Mouse (Mus musculus) forebrain, postnatal 0 days (tissue): ENCODE data around the gene Mrtfb. TPM values are rescaled to one million over a fixed set of nuclear protein-coding genes. Genes with fewer than 3 reads are reported as not detected.
"Not testable (repeated sequence)": the region's sequence is repeated elsewhere in the genome, so short reads cannot be mapped to it uniquely, and the experiment has no call there.

Experiments used
- ATAC-seq: fragments of 200-750 bp; cut with Nextera tagmentation; 2 replicates; pipeline ENCODE4 v1.8.0; 2017; ENCODE audit warnings: mild to moderate bottlenecking, moderate library complexity
- DNase-seq: peaks from one replicate; pipeline ENCODE4 v3.0.0-alpha.2; 2015
- H3K27ac ChIP-seq: fragments of 300-500 bp; sonication (generic); 2 replicates; pipeline ENCODE4 v1.5.1; 2014; ENCODE audit warnings: low read depth, mild to moderate bottlenecking, antibody characterized with exemption, low read length, moderate library complexity, mixed read lengths
- H3K27me3 ChIP-seq: fragments of 300-500 bp; sonication (generic); 2 replicates; pipeline ENCODE4 v1.6.1; 2014; ENCODE audit warnings: mild to moderate bottlenecking, low read length, mixed read lengths; ENCODE audit not compliant: insufficient read depth
- H3K36me3 ChIP-seq: fragments of 300-500 bp; sonication (generic); 2 replicates; pipeline ENCODE4 v1.6.1; 2014; ENCODE audit warnings: mild to moderate bottlenecking, moderate library complexity; ENCODE audit not compliant: insufficient read depth
- H3K4me1 ChIP-seq: fragments of 300-500 bp; sonication (generic); 2 replicates; pipeline ENCODE4 v1.6.1; 2014; ENCODE audit warnings: antibody characterized with exemption; ENCODE audit not compliant: insufficient read depth
- H3K4me2 ChIP-seq: fragments of 300-500 bp; sonication (generic); 2 replicates; pipeline ENCODE4 v1.6.1; 2014; ENCODE audit warnings: low read depth, mild to moderate bottlenecking, moderate library complexity
- H3K4me3 ChIP-seq: fragments of 300-500 bp; sonication (generic); 2 replicates; pipeline ENCODE4 v1.5.1; 2014; ENCODE audit warnings: low read depth, low read length, mixed read lengths
- H3K9ac ChIP-seq: fragments of 300-500 bp; sonication (generic); 2 replicates; pipeline ENCODE4 v1.6.1; 2014; ENCODE audit warnings: mild to moderate bottlenecking
- H3K9me3 ChIP-seq: fragments of 300-500 bp; sonication (generic); 2 replicates; pipeline ENCODE4 v1.6.1; 2016; ENCODE audit warnings: low read length
- CTCF ChIP-seq: sonication (generic); IDR thresholded peaks from 2 replicates; pipeline ENCODE4 v1.5.1; 2016; ENCODE audit warnings: antibody characterized with exemption, control low read depth, low read depth
- WGBS: fragments of 180-500 bp; shearing (Covaris S2); extraction: QIAGEN DNeasy Blood & Tissue Kit; methylation state at CpG from one replicate; pipeline ENCODE4 v1.1.7; 2014; 5-methylcytosine and 5-hydroxymethylcytosine counted together
- polyA plus RNA-seq: library from polyadenylated mRNA; unstranded; fragments of >200 nt; fragmentation: Nextera tagmentation; extraction: Ambion mirVana; gene quantifications from 2 replicates; pipeline ENCODE4 v1.2.1, GENCODE M21; 2015
- total RNA-seq: library from RNA; depleted of rRNA; stranded (reverse); fragments of >200 nt; gene quantifications from 2 replicates; pipeline ENCODE4 v1.2.3, GENCODE M21; 2014

Mrtfb gene
- total and polyA plus RNA-seq, 2 experiments from 2014 or later, result 21.9 to 32.3 TPM

GRCm38 (mm10) chr16:13269426-13269825 is 13.1 kb downstream of the Mrtfb start:
- TF ChIP-seq CTCF, result no peak
- Histone ChIP-seq H3K4me3 (no peak overlapping the region), H3K4me2 (no peak overlapping the region), H3K4me1 (no peaks in the 10 kb centered on the region), H3K27ac (no peak overlapping the region), H3K27me3 (no peaks in the 10 kb centered on the region), H3K9me3 (no peaks in the 10 kb centered on the region), H3K36me3 (peaks cover 6% of the 10 kb centered on the region; the same call in 1 of the 2 replicates), H3K9ac (no peak overlapping the region)
- no peak for DNase-seq
- 90% methylated on average over 2 of the region's 2 CpGs for WGBS
- no peak for ATAC-seq

- H3K27ac ChIP-seq, result no peak overlapping the region
- 89% methylated on average over 2 of the region's 2 CpGs for WGBS
- no peak overlapping the region for H3K9ac ChIP-seq
Measured at GRCm38 (mm10) chr16:13276258-13276657, 20.0 kb downstream of the Mrtfb start.

GRCm38 (mm10) chr16:13276709-13277399 is 20.6 kb downstream of the Mrtfb start:
- H3K36me3 ChIP-seq, result no peaks in the 10 kb centered on the region
- no peaks in the 10 kb centered on the region for H3K27me3 ChIP-seq
- DNase-seq (no peak), ATAC-seq (no peak)
- H3K4me1 ChIP-seq, result no peaks in the 10 kb centered on the region
- no peak for TF ChIP-seq CTCF
- H3K4me2 ChIP-seq, result no peak overlapping the region
- H3K27ac ChIP-seq, result no peak overlapping the region
- 88% methylated on average over 3 of the region's 3 CpGs for WGBS
- no peak overlapping the region for H3K9ac ChIP-seq
- no peak overlapping the region for H3K4me3 ChIP-seq
- no peaks in the 10 kb centered on the region for H3K9me3 ChIP-seq

More at GRCm38 (mm10) chr16:13276258-13276657, 20.0 kb downstream of the Mrtfb start:
- no peak overlapping the region for H3K4me2 ChIP-seq
- H3K27me3 ChIP-seq, result no peaks in the 10 kb centered on the region
- H3K4me1 ChIP-seq, result no peaks in the 10 kb centered on the region
- no peaks in the 10 kb centered on the region for H3K9me3 ChIP-seq
- H3K4me3 ChIP-seq, result no peak overlapping the region
- no peak for TF ChIP-seq CTCF
- ATAC-seq, result no peak
- H3K36me3 ChIP-seq, result no peaks in the 10 kb centered on the region
- DNase-seq, result no peak

GRCm38 (mm10) chr16:13286425-13286824 is 30.1 kb downstream of the Mrtfb start:
- H3K27me3 ChIP-seq, H3K27ac ChIP-seq, ATAC-seq, DNase-seq, H3K9ac ChIP-seq, H3K36me3 ChIP-seq, H3K4me2 ChIP-seq, H3K4me1 ChIP-seq, H3K9me3 ChIP-seq, H3K4me3 ChIP-seq: not testable (repeated sequence)

GRCm38 (mm10) chr16:13297860-13298259 is 41.6 kb downstream of the Mrtfb start:
- WGBS, result 81% methylated on average over 1 of the region's 1 CpGs
- Histone ChIP-seq H3K27me3 (no peaks in the 10 kb centered on the region), H3K9me3 (no peaks in the 10 kb centered on the region), H3K36me3 (no peaks in the 10 kb centered on the region), H3K4me1 (no peaks in the 10 kb centered on the region; the same call in 1 of the 2 replicates), H3K4me3 (no peak overlapping the region), H3K27ac (no peak overlapping the region), H3K4me2 (no peak overlapping the region), H3K9ac (no peak overlapping the region)
- DNase-seq (no peak), ATAC-seq (no peak)
- TF ChIP-seq CTCF, result no peak

GRCm38 (mm10) chr16:13298991-13299390 is 42.7 kb downstream of the Mrtfb start:
- Histone ChIP-seq H3K4me2 (no peak overlapping the region), H3K36me3 (no peaks in the 10 kb centered on the region), H3K4me1 (no peaks in the 10 kb centered on the region; the same call in 1 of the 2 replicates), H3K27ac (no peak overlapping the region), H3K9ac (no peak overlapping the region), H3K27me3 (no peaks in the 10 kb centered on the region), H3K9me3 (no peaks in the 10 kb centered on the region), H3K4me3 (no peak overlapping the region)
- 65% methylated on average over 2 of the region's 2 CpGs for WGBS
- DNase-seq (no peak), ATAC-seq (no peak)
- TF ChIP-seq CTCF, result no peak

GRCm38 (mm10) chr16:13306065-13306695 is 49.9 kb downstream of the Mrtfb start:
- Histone ChIP-seq H3K4me2 (no peak overlapping the region), H3K9ac (no peak overlapping the region), H3K27me3 (no peaks in the 10 kb centered on the region), H3K4me3 (no peak overlapping the region), H3K4me1 (no peaks in the 10 kb centered on the region), H3K27ac (no peak overlapping the region), H3K9me3 (no peaks in the 10 kb centered on the region), H3K36me3 (no peaks in the 10 kb centered on the region)
- ATAC-seq, result no peak
- DNase-seq, result no peak
- WGBS, result 79% methylated on average over 3 of the region's 3 CpGs
- TF ChIP-seq CTCF, result no peak
